Mouse (Mus musculus) limb, embryonic 11.5 days (tissue): ENCODE measurements around the gene Sumf1. TPM values are rescaled to one million over a fixed set of nuclear protein-coding genes. Genes with fewer than 3 reads are reported as not detected.

Experiments used
- ATAC-seq: fragments of 200-750 bp; cut with Nextera tagmentation; 2 replicates; pipeline ENCODE4 v1.8.0; 2017; ENCODE audit warnings: low read depth; ENCODE audit not compliant: insufficient number of reproducible peaks, low FRiP score, low TSS enrichment
- DNase-seq: peaks from one replicate; pipeline ENCODE4 v3.0.0-alpha.2; 2015; ENCODE audit warnings: low spot score
- H3K27ac ChIP-seq: fragments of 300-500 bp; sonication (generic); replicated peaks from 2 replicates; pipeline ENCODE4 v1.5.1; 2014; ENCODE audit warnings: low read depth, mild to moderate bottlenecking, low read length
- H3K27me3 ChIP-seq: fragments of 300-500 bp; sonication (generic); 2 replicates; pipeline ENCODE4 v1.6.1; 2014; ENCODE audit warnings: mild to moderate bottlenecking, low read length, mixed read lengths; ENCODE audit not compliant: control insufficient read depth, insufficient read depth
- H3K36me3 ChIP-seq: fragments of 300-500 bp; sonication (generic); 2 replicates; pipeline ENCODE4 v1.6.1; 2014; ENCODE audit warnings: mild to moderate bottlenecking, low read length, moderate library complexity, mixed read lengths; ENCODE audit not compliant: control insufficient read depth, insufficient read depth
- H3K4me1 ChIP-seq: fragments of 300-500 bp; sonication (generic); 2 replicates; pipeline ENCODE4 v1.6.1; 2014; ENCODE audit warnings: low read length, mixed read lengths; ENCODE audit not compliant: control insufficient read depth, insufficient read depth
- H3K4me2 ChIP-seq: fragments of 300-500 bp; sonication (generic); 2 replicates; pipeline ENCODE4 v1.6.1; 2014; ENCODE audit warnings: low read depth, mild to moderate bottlenecking, moderate library complexity; ENCODE audit not compliant: severe bottlenecking
- H3K4me3 ChIP-seq: fragments of 300-500 bp; sonication (generic); 2 replicates; pipeline ENCODE4 v1.5.1; 2014; ENCODE audit warnings: low read depth, low read length
- H3K9ac ChIP-seq: fragments of 300-500 bp; sonication (generic); 2 replicates; pipeline ENCODE4 v1.6.1; 2014; ENCODE audit warnings: mild to moderate bottlenecking, low read length
- H3K9me3 ChIP-seq: fragments of 300-500 bp; sonication (generic); 2 replicates; pipeline ENCODE4 v1.6.1; 2016; ENCODE audit warnings: low read length; ENCODE audit not compliant: control insufficient read depth
- WGBS: fragments of 180-500 bp; shearing (Covaris S2); extraction: QIAGEN DNeasy Blood & Tissue Kit; methylation state at CpG from one replicate; pipeline ENCODE4 v1.1.7; 2014; 5-methylcytosine and 5-hydroxymethylcytosine counted together
- polyA plus RNA-seq: library from polyadenylated mRNA; unstranded; fragments of >200 nt; fragmentation: Nextera tagmentation; extraction: Ambion mirVana; gene quantifications from 2 replicates; pipeline ENCODE4 v1.2.1, GENCODE M21; 2014

Sumf1 gene
- polyA plus RNA-seq, 1 experiment from 2014 or later: 15.5 TPM

- 85% methylated on average over 1 of the region's 1 CpGs for WGBS
- no peaks in the 10 kb centered on the region for H3K27me3 ChIP-seq
- DNase-seq (no peak), ATAC-seq (no peak)
- H3K27ac ChIP-seq: no peak overlapping the region
- H3K4me1 ChIP-seq: no peaks in the 10 kb centered on the region
- H3K36me3 ChIP-seq: no peaks in the 10 kb centered on the region
- H3K9ac ChIP-seq: no peak overlapping the region
- H3K9me3 ChIP-seq: no peaks in the 10 kb centered on the region
- no peak overlapping the region for H3K4me3 ChIP-seq
- no peak overlapping the region for H3K4me2 ChIP-seq
Observed at GRCm38 (mm10) chr6:108136286-108136685, 49.1 kb downstream of the Sumf1 start.

GRCm38 (mm10) chr6:108132268-108132935, 53.0 kb downstream of the Sumf1 start:
- Histone ChIP-seq H3K4me3 (no peak overlapping the region), H3K4me1 (no peaks in the 10 kb centered on the region), H3K4me2 (no peak overlapping the region), H3K27me3 (no peaks in the 10 kb centered on the region), H3K9ac (no peak overlapping the region), H3K27ac (no peak overlapping the region), H3K9me3 (no peaks in the 10 kb centered on the region), H3K36me3 (no peaks in the 10 kb centered on the region)
- DNase-seq: no peak
- no peak for ATAC-seq
- 95% methylated on average over 5 of the region's 5 CpGs for WGBS

GRCm38 (mm10) chr6:108130718-108131117, 54.7 kb downstream of the Sumf1 start:
- Histone ChIP-seq H3K36me3 (no peaks in the 10 kb centered on the region), H3K4me2 (no peak overlapping the region), H3K4me1 (no peaks in the 10 kb centered on the region), H3K27ac (no peak overlapping the region), H3K27me3 (no peaks in the 10 kb centered on the region), H3K9ac (no peak overlapping the region), H3K4me3 (no peak overlapping the region), H3K9me3 (no peaks in the 10 kb centered on the region)
- DNase-seq (no peak), ATAC-seq (no peak)
- 90% methylated on average over 5 of the region's 5 CpGs for whole genome bisulfite sequencing

- no peaks in the 10 kb centered on the region for H3K9me3 ChIP-seq
- H3K27ac ChIP-seq: no peak overlapping the region
- no peak overlapping the region for H3K4me2 ChIP-seq
- no peak for DNase-seq
- no peak overlapping the region for H3K4me3 ChIP-seq
- H3K36me3 ChIP-seq: no peaks in the 10 kb centered on the region
- no peaks in the 10 kb centered on the region for H3K4me1 ChIP-seq
- WGBS: 86% methylated on average over 3 of the region's 3 CpGs
- ATAC-seq: no peak
- no peak overlapping the region for H3K9ac ChIP-seq
- H3K27me3 ChIP-seq: no peaks in the 10 kb centered on the region
Observed at GRCm38 (mm10) chr6:108126631-108127030, 58.8 kb downstream of the Sumf1 start.

GRCm38 (mm10) chr6:108125474-108125873, 59.9 kb downstream of the Sumf1 start:
- 91% methylated on average over 1 of the region's 1 CpGs for WGBS
- Histone ChIP-seq H3K9me3 (no peaks in the 10 kb centered on the region), H3K27me3 (no peaks in the 10 kb centered on the region), H3K36me3 (no peaks in the 10 kb centered on the region), H3K4me2 (no peak overlapping the region), H3K4me3 (no peak overlapping the region), H3K4me1 (no peaks in the 10 kb centered on the region), H3K27ac (no peak overlapping the region), H3K9ac (no peak overlapping the region)
- DNase-seq (no peak), ATAC-seq (no peak)

GRCm38 (mm10) chr6:108117881-108118280, 67.5 kb downstream of the Sumf1 start:
- Histone ChIP-seq H3K4me3 (no peak overlapping the region), H3K4me2 (no peak overlapping the region), H3K27me3 (no peaks in the 10 kb centered on the region), H3K9me3 (no peaks in the 10 kb centered on the region), H3K27ac (no peak overlapping the region), H3K4me1 (no peaks in the 10 kb centered on the region), H3K9ac (no peak overlapping the region), H3K36me3 (no peaks in the 10 kb centered on the region)
- 96% methylated on average over 6 of the region's 6 CpGs for WGBS
- ATAC-seq: no peak
- no peak for DNase-seq

GRCm38 (mm10) chr6:108114971-108115370, 70.4 kb downstream of the Sumf1 start:
- 84% methylated on average over 1 of the region's 1 CpGs for WGBS
- Histone ChIP-seq H3K9me3 (no peaks in the 10 kb centered on the region), H3K27ac (no peak overlapping the region), H3K4me3 (no peak overlapping the region), H3K36me3 (no peaks in the 10 kb centered on the region), H3K9ac (no peak overlapping the region), H3K27me3 (no peaks in the 10 kb centered on the region), H3K4me1 (no peaks in the 10 kb centered on the region), H3K4me2 (no peak overlapping the region)
- ATAC-seq: no peak
- DNase-seq: no peak

GRCm38 (mm10) chr6:108111693-108112092, 73.7 kb downstream of the Sumf1 start:
- no peaks in the 10 kb centered on the region for H3K27me3 ChIP-seq
- no peak overlapping the region for H3K9ac ChIP-seq
- no peaks in the 10 kb centered on the region for H3K9me3 ChIP-seq
- ATAC-seq (no peak), DNase-seq (no peak)
- H3K4me3 ChIP-seq: no peak overlapping the region
- no peaks in the 10 kb centered on the region for H3K4me1 ChIP-seq
- H3K36me3 ChIP-seq: no peaks in the 10 kb centered on the region
- H3K27ac ChIP-seq: no peak overlapping the region
- no peak overlapping the region for H3K4me2 ChIP-seq

GRCm38 (mm10) chr6:108110336-108110735, 75.0 kb downstream of the Sumf1 start:
- no peak for DNase-seq
- WGBS: 86% methylated on average over 4 of the region's 4 CpGs
- no peaks in the 10 kb centered on the region for H3K9me3 ChIP-seq
- H3K36me3 ChIP-seq: no peaks in the 10 kb centered on the region
- H3K4me2 ChIP-seq: no peak overlapping the region
- H3K9ac ChIP-seq: no peak overlapping the region
- no peak overlapping the region for H3K4me3 ChIP-seq
- no peak overlapping the region for H3K27ac ChIP-seq
- no peak for ATAC-seq
- H3K27me3 ChIP-seq: no peaks in the 10 kb centered on the region
- H3K4me1 ChIP-seq: no peaks in the 10 kb centered on the region
